Mouse (Mus musculus) myocyte (in vitro differentiated cells): ENCODE measurements at regions not wholly inside any gene's neighbourhood (a gene's known extent, or its start where the extent isn't known, plus 50 kb on each side); places are given as distances from the start of the nearest gene placed in this dataset.

Source experiments
- H3K27me3 ChIP-seq: one replicate; pipeline ENCODE4 v1.6.1; 2011; ENCODE audit not compliant: control insufficient read depth, insufficient read depth, insufficient read length
- H3K36me3 ChIP-seq: one replicate; pipeline ENCODE4 v1.6.1; 2011; ENCODE audit not compliant: control insufficient read depth, insufficient read depth
- H3K4me2 ChIP-seq: one replicate; pipeline ENCODE4 v1.6.1; 2011; ENCODE audit warnings: low read depth, control low read depth
- H3K4me3 ChIP-seq: one replicate; pipeline ENCODE4 v1.5.1; 2011; ENCODE audit warnings: mild to moderate bottlenecking, control low read depth, moderate library complexity
- H3K79me2 ChIP-seq: one replicate; pipeline ENCODE4 v1.6.1; 2011; ENCODE audit not compliant: control insufficient read depth, insufficient read depth
- H3ac ChIP-seq: one replicate; pipeline ENCODE4 v1.6.1; 2011; ENCODE audit not compliant: control insufficient read depth, insufficient read length
- CEBPB ChIP-seq: IDR thresholded peaks from 2 replicates; pipeline ENCODE4 v1.6.1; 2011; ENCODE audit warnings: mild to moderate bottlenecking, moderate library complexity; ENCODE audit not compliant: poor library complexity, insufficient read depth, severe bottlenecking
- E2F4 ChIP-seq: IDR thresholded peaks from one replicate; pipeline ENCODE4 v1.6.1; 2011; ENCODE audit warnings: mild to moderate bottlenecking, control low read depth, moderate library complexity; ENCODE audit not compliant: insufficient read depth
- MAX ChIP-seq: IDR thresholded peaks from one replicate; pipeline ENCODE4 v1.6.1; 2011; ENCODE audit warnings: low read depth, mild to moderate bottlenecking, control low read depth
- MYOD1 ChIP-seq, 3 experiments: IDR thresholded peaks; one replicate each; pipeline ENCODE4 v1.6.1; 2011; ENCODE audit warnings: control low read depth in 2 of 3, low read depth in 2 of 3, mild to moderate bottlenecking in 2 of 3, moderate library complexity in 1 of 3; ENCODE audit not compliant: insufficient read length in 2 of 3, control insufficient read depth in 1 of 3
- MYOG ChIP-seq, 3 experiments: IDR thresholded peaks; one replicate each; pipeline ENCODE4 v1.6.1; 2011; ENCODE audit warnings: control low read depth in 2 of 3, low read depth in 2 of 3, mild to moderate bottlenecking in 2 of 3; ENCODE audit not compliant: insufficient read length in 2 of 3, control insufficient read depth in 1 of 3, insufficient read depth in 1 of 3
- POLR2A ChIP-seq: IDR thresholded peaks from one replicate; pipeline ENCODE4 v1.6.1; 2011; ENCODE audit warnings: low read depth, mild to moderate bottlenecking, control low read depth, moderate library complexity; ENCODE audit not compliant: insufficient read length
- POLR2AphosphoS2 ChIP-seq: IDR thresholded peaks from one replicate; pipeline ENCODE4 v1.6.1; 2011; ENCODE audit warnings: low read depth, control low read depth; ENCODE audit not compliant: insufficient read length
- REST ChIP-seq: IDR thresholded peaks from one replicate; pipeline ENCODE4 v1.6.1; 2011; ENCODE audit warnings: mild to moderate bottlenecking, control low read depth, moderate library complexity; ENCODE audit not compliant: insufficient read depth, insufficient read length
- SRF ChIP-seq: IDR thresholded peaks from one replicate; pipeline ENCODE4 v1.6.1; 2011; ENCODE audit warnings: low read depth; ENCODE audit not compliant: control insufficient read depth, insufficient read length
- TCF12 ChIP-seq: IDR thresholded peaks from one replicate; pipeline ENCODE4 v1.6.1; 2011; ENCODE audit warnings: mild to moderate bottlenecking, control low read depth; ENCODE audit not compliant: poor library complexity, insufficient read depth, severe bottlenecking
- TCF3 ChIP-seq: IDR thresholded peaks from one replicate; pipeline ENCODE4 v1.6.1; 2011; ENCODE audit warnings: low read depth, control low read depth; ENCODE audit not compliant: insufficient read length
- USF1 ChIP-seq: IDR thresholded peaks from one replicate; pipeline ENCODE4 v1.6.1; 2011; ENCODE audit warnings: low read depth, mild to moderate bottlenecking, control low read depth, moderate library complexity

GRCm38 (mm10) chr13:72370131-72370530 is 258.5 kb upstream of the Irx2 start:
- Histone ChIP-seq H3K79me2 (no peaks in the 10 kb centered on the region), H3K27me3 (no peaks in the 10 kb centered on the region), H3ac (no peak overlapping the region), H3K36me3 (no peaks in the 10 kb centered on the region), H3K4me2 (no peak overlapping the region), H3K4me3 (no peak overlapping the region)
- TF ChIP-seq TCF12 (no peak), POLR2AphosphoS2 (no peak), POLR2A (no peak), TCF3 (no peak), CEBPB (no peak), MYOG (IDR thresholded peaks at IDR 0.05; ENCODE audit: control insufficient read depth in 1 of 3, insufficient read depth in 1 of 3, insufficient read length in 2 of 3, low read depth in 2 of 3) (no peak), REST (no peak), USF1 (no peak)

GRCm38 (mm10) chr13:72370997-72371396 is 257.6 kb upstream of the Irx2 start:
- H3K4me3 ChIP-seq: no peak overlapping the region
- no peak overlapping the region for H3ac ChIP-seq
- TF ChIP-seq MYOG (IDR thresholded peaks at IDR 0.05; ENCODE audit: control insufficient read depth in 1 of 3, insufficient read depth in 1 of 3, insufficient read length in 2 of 3, low read depth in 2 of 3) (no peak), POLR2AphosphoS2 (no peak), TCF3 (no peak), USF1 (no peak), MAX (no peak), E2F4 (no peak), CEBPB (no peak), POLR2A (no peak), SRF (no peak), MYOD1 (IDR thresholded peaks at IDR 0.05; ENCODE audit: control insufficient read depth in 1 of 3, insufficient read length in 2 of 3, low read depth in 2 of 3) (no peak), TCF12 (no peak), REST (no peak)
- no peaks in the 10 kb centered on the region for H3K79me2 ChIP-seq
- H3K27me3 ChIP-seq: no peaks in the 10 kb centered on the region
- no peaks in the 10 kb centered on the region for H3K36me3 ChIP-seq
- H3K4me2 ChIP-seq: no peak overlapping the region

- H3ac ChIP-seq: no peak overlapping the region
- H3K36me3 ChIP-seq: no peaks in the 10 kb centered on the region
- H3K4me2 ChIP-seq: no peak overlapping the region
- H3K79me2 ChIP-seq: no peaks in the 10 kb centered on the region
- no peak overlapping the region for H3K4me3 ChIP-seq
- no peaks in the 10 kb centered on the region for H3K27me3 ChIP-seq
- TF ChIP-seq SRF (no peak), MYOD1 (IDR thresholded peaks at IDR 0.05; ENCODE audit: control insufficient read depth in 1 of 3, insufficient read length in 2 of 3, low read depth in 2 of 3) (no peak), POLR2AphosphoS2 (no peak), POLR2A (no peak), E2F4 (no peak), MYOG (IDR thresholded peaks at IDR 0.05; ENCODE audit: control insufficient read depth in 1 of 3, insufficient read depth in 1 of 3, insufficient read length in 2 of 3, low read depth in 2 of 3) (no peak), MAX (no peak), TCF3 (no peak), CEBPB (no peak)
Measured at GRCm38 (mm10) chr13:72393366-72393765, 235.3 kb upstream of the Irx2 start.

- no peaks in the 10 kb centered on the region for H3K36me3 ChIP-seq
- H3K4me3 ChIP-seq: no peak overlapping the region
- no peaks in the 10 kb centered on the region for H3K79me2 ChIP-seq
- H3K4me2 ChIP-seq: no peak overlapping the region
- TF ChIP-seq MYOG (IDR thresholded peaks at IDR 0.05; ENCODE audit: control insufficient read depth in 1 of 3, insufficient read depth in 1 of 3, insufficient read length in 2 of 3, low read depth in 2 of 3) (no peak), TCF12 (no peak), E2F4 (no peak), USF1 (no peak), POLR2AphosphoS2 (no peak), CEBPB (no peak), SRF (no peak), REST (no peak), MAX (no peak), MYOD1 (IDR thresholded peaks at IDR 0.05; ENCODE audit: control insufficient read depth in 1 of 3, insufficient read length in 2 of 3, low read depth in 2 of 3) (no peak), POLR2A (no peak), TCF3 (no peak)
- H3ac ChIP-seq: no peak overlapping the region
- H3K27me3 ChIP-seq: no peaks in the 10 kb centered on the region
Measured at GRCm38 (mm10) chr13:72400677-72401076, 227.9 kb upstream of the Irx2 start.

GRCm38 (mm10) chr13:72409238-72409965 is 219.2 kb upstream of the Irx2 start:
- no peak for TF ChIP-seq USF1
- Histone ChIP-seq H3K27me3 (no peaks in the 10 kb centered on the region), H3K36me3 (no peaks in the 10 kb centered on the region), H3K4me2 (no peak overlapping the region), H3ac (no peak overlapping the region), H3K4me3 (no peak overlapping the region), H3K79me2 (no peaks in the 10 kb centered on the region)
